Mouse (Mus musculus): ENCODE results near the gene Ass1. TPM values are rescaled to one million over a fixed set of nuclear protein-coding genes. Genes with fewer than 3 reads are reported as not detected.
"Not testable (repeated sequence)": the region's sequence is repeated elsewhere in the genome, so short reads cannot be mapped to it uniquely, and the experiment has no call there.

The Ass1 gene
- polyA plus RNA-seq, 1 experiment from 2014 or later: 65.1 TPM

DNA sequence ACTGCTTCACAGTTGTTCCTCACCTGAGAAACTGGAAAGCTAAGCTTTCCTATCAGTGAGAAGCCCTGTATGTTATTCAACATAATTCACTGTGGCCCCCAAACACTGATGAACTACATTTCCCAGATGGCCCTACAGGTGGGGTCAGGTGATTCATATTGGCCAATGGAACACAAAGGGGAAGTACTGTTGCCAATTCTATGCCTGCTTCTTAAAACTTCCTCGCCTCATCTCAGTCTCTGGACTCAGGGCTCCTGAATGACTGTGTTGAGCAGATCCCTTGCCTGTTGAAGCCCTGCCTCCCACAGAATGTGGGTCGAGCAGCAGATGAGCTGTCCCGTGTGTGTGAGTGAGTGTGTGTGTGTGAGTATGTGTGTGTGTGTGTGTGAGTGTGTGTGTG, 80.5 kb downstream of the Ass1 start:
- H3K4me1 ChIP-seq (replicated peaks; ENCODE audit: control insufficient read depth, insufficient read depth, low read length): no peaks in the 10 kb centered on the region
- H3K4me2 ChIP-seq: no peak overlapping the region
- no peak overlapping the region for H3K9ac ChIP-seq (ENCODE audit: low read depth, low read length)
- no peak overlapping the region for H3K27ac ChIP-seq (ENCODE audit: low read depth, low read length)
- H3K36me3 ChIP-seq (ENCODE audit: control insufficient read depth, insufficient read depth, low read length): no peaks in the 10 kb centered on the region
- no peak for DNase-seq (ENCODE audit: low spot score)
- no peak for ATAC-seq (replicated peaks; ENCODE audit: low FRiP score)
- peaks cover 3% of the 10 kb centered on the region; the same call in 1 of the 2 replicates for H3K9me3 ChIP-seq (ENCODE audit: control insufficient read depth, low read length)
- 66% methylated on average over 3 of the region's 3 CpGs for WGBS
- no peaks in the 10 kb centered on the region for H3K27me3 ChIP-seq (replicated peaks; ENCODE audit: control insufficient read depth, insufficient read depth, low read length)
- no peak overlapping the region for H3K4me3 ChIP-seq (ENCODE audit: low read depth, low read length)

DNA sequence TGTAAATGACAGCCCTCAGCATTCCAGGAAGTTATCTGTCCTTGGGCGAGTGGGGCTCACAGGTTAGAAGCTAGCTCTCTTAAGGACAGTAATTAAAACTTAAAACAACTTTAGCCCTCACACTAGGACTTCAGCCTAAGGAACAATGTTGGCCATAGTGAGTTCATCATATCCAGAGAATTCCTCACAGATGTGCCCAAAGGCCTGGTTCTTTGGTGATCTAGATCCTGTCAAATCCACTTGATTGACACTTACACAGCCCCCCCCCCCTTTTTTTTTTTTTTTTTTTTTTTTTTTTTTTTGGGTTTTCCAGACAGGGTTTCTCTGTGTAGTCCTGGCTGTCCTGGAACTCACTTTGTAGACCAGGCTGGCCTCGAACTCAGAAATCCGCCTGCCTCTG, 81.3 kb downstream of the Ass1 start:
- H3K36me3 ChIP-seq (ENCODE audit: control insufficient read depth, insufficient read depth, low read length); H3K27ac ChIP-seq (ENCODE audit: low read depth, low read length); H3K9me3 ChIP-seq (ENCODE audit: control insufficient read depth, low read length); H3K27me3 ChIP-seq (replicated peaks; ENCODE audit: control insufficient read depth, insufficient read depth, low read length); H3K4me1 ChIP-seq (replicated peaks; ENCODE audit: control insufficient read depth, insufficient read depth, low read length); H3K4me2 ChIP-seq; H3K9ac ChIP-seq (ENCODE audit: low read depth, low read length); H3K4me3 ChIP-seq (ENCODE audit: low read depth, low read length); DNase-seq (ENCODE audit: low spot score); ATAC-seq (replicated peaks; ENCODE audit: low FRiP score): not testable (repeated sequence)
- 92% methylated on average over 2 of the region's 3 CpGs for WGBS

DNA sequence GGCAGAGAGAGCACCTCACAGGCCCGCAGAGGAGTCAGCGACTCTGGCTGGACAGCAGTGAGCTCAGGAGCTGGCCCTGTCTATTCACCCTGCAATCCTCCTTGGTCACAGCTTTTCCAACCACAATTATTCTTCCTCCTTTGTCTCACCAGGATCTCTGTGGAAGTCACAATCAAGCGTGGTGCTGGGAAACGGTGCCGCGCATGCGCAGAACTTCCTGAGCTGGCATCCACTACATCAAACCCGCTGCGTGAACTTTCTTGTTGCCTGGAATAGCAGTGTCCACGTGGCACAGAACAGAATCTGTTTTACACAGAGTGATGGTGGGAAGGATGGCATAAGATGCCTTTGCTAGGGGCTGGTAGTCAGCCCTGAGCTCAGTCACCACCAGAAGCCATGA, 82.0 kb downstream of the Ass1 start:
- WGBS: 85% methylated on average over 10 of the region's 10 CpGs
- no peaks in the 10 kb centered on the region for H3K4me1 ChIP-seq (replicated peaks; ENCODE audit: control insufficient read depth, insufficient read depth, low read length)
- ATAC-seq (replicated peaks; ENCODE audit: low FRiP score): no peak
- H3K36me3 ChIP-seq (ENCODE audit: control insufficient read depth, insufficient read depth, low read length): no peaks in the 10 kb centered on the region
- H3K27me3 ChIP-seq (replicated peaks; ENCODE audit: control insufficient read depth, insufficient read depth, low read length): no peaks in the 10 kb centered on the region
- H3K4me2 ChIP-seq: no peak overlapping the region
- no peak overlapping the region for H3K4me3 ChIP-seq (ENCODE audit: low read depth, low read length)
- H3K9ac ChIP-seq (ENCODE audit: low read depth, low read length): no peak overlapping the region
- DNase-seq (ENCODE audit: low spot score): no peak
- H3K27ac ChIP-seq (ENCODE audit: low read depth, low read length): no peak overlapping the region
- H3K9me3 ChIP-seq (ENCODE audit: control insufficient read depth, low read length): peaks cover 3% of the 10 kb centered on the region; the same call in 1 of the 2 replicates

- no peak for ATAC-seq (replicated peaks; ENCODE audit: low FRiP score)
- Histone ChIP-seq H3K36me3 (ENCODE audit: control insufficient read depth, insufficient read depth, low read length) (no peaks in the 10 kb centered on the region), H3K4me3 (ENCODE audit: low read depth, low read length) (no peak overlapping the region), H3K27me3 (replicated peaks; ENCODE audit: control insufficient read depth, insufficient read depth, low read length) (no peaks in the 10 kb centered on the region), H3K27ac (ENCODE audit: low read depth, low read length) (no peak overlapping the region), H3K4me1 (replicated peaks; ENCODE audit: control insufficient read depth, insufficient read depth, low read length) (no peaks in the 10 kb centered on the region), H3K9me3 (ENCODE audit: control insufficient read depth, low read length) (peaks cover 3% of the 10 kb centered on the region; the same call in 1 of the 2 replicates), H3K4me2 (no peak overlapping the region), H3K9ac (ENCODE audit: low read depth, low read length) (no peak overlapping the region)
- 86% methylated on average over 5 of the region's 5 CpGs for whole genome bisulfite sequencing
- DNase-seq (ENCODE audit: low spot score): no peak
Observed at GRCm38 (mm10) chr2:31554619-31555018, 84.6 kb downstream of the Ass1 start.

Other genes starting within 250 kb of the Ass1 start
- gene Ncs1, start 224.4 kb upstream of the Ass1 start, polyA plus RNA-seq (2014; fragmentation: Nextera tagmentation; extraction: Ambion mirVana): 8.5 and 11.3 TPM in 2 replicates
- 0.10 and 0.38 TPM in 2 replicates for gene Hmcn2, start 155.8 kb upstream of the Ass1 start, polyA plus RNA-seq (2014; fragmentation: Nextera tagmentation; extraction: Ambion mirVana)
- 75.3 and 77.5 TPM in 2 replicates for gene Fubp3, start 102.4 kb downstream of the Ass1 start, polyA plus RNA-seq (2014; fragmentation: Nextera tagmentation; extraction: Ambion mirVana)
- gene Prdm12, start 169.8 kb downstream of the Ass1 start, polyA plus RNA-seq (2014; fragmentation: Nextera tagmentation; extraction: Ambion mirVana): 0.07 TPM in 1 of 2 replicates, not detected in the other
- gene Exosc2, start 200.5 kb downstream of the Ass1 start, polyA plus RNA-seq (2014; fragmentation: Nextera tagmentation; extraction: Ambion mirVana): 86.0 and 96.1 TPM in 2 replicates
- gene Abl1, start 218.2 kb downstream of the Ass1 start, polyA plus RNA-seq (2014; fragmentation: Nextera tagmentation; extraction: Ambion mirVana): 26.7 and 28.9 TPM in 2 replicates

Measured in liver, embryonic 11.5 days (tissue).